Mouse (Mus musculus): Measurements from ENCODE around the gene Fat1.
"Not testable (repeated sequence)": the region's sequence is repeated elsewhere in the genome, so short reads cannot be mapped to it uniquely, and the experiment has no call there.

The Fat1 gene

DNA sequence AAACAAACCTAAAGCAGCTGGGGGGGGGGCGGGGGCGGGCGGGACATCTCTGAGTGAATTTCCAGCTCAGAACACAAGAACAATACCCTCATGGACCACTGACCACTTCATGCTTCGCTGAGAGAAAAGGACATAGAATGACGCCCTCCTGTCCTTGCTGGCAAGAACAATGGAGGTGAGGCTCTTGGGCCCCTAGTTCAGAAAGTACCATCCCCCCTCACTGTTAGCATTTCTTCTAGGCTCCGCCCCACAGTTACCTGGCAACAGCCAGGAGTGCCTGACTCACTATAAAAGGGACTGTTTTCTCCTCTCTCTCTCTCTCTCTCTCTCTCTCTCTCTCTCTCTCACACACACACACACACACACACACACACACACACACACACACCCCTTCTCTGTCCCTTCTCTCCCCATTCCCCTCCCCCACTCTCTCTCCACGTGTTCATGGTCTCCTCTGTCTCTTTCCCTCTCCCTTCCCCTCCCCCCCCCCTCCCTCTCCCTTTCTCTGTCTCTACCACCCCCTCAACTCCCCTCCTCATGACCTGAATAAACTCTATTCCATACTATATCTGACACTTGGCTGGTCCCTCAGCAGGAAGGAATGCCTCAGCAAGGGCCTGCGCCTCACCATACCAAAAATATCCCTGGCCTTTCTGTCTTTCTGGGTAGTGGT lies 129.1 kb downstream of the Fat1 start:
- no peak for DNase-seq (ENCODE audit: low spot score in 2 of 2)

DNA sequence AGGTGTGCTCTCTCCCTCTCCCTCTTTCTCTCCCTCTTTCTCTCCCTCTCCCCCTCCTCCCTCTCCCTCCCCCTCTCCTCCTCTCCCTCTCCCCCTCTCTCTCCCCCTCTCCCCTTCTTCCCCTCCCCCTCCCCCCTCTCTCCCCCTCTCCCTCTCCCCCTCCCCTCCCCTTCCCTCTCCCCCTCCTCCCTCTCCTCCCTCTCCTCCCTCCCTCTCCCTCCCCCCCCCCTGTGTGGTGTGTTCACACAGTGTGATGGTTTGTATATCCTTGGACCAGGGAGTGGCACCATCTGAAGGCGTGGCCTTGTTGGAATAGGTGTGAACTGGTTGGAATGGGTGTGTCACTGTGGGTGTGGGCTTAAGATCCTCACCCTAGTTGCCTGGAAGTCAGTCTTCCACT lies 130.1 kb downstream of the Fat1 start:
- DNase-seq (ENCODE audit: low spot score in 2 of 2): not testable (repeated sequence)

DNA sequence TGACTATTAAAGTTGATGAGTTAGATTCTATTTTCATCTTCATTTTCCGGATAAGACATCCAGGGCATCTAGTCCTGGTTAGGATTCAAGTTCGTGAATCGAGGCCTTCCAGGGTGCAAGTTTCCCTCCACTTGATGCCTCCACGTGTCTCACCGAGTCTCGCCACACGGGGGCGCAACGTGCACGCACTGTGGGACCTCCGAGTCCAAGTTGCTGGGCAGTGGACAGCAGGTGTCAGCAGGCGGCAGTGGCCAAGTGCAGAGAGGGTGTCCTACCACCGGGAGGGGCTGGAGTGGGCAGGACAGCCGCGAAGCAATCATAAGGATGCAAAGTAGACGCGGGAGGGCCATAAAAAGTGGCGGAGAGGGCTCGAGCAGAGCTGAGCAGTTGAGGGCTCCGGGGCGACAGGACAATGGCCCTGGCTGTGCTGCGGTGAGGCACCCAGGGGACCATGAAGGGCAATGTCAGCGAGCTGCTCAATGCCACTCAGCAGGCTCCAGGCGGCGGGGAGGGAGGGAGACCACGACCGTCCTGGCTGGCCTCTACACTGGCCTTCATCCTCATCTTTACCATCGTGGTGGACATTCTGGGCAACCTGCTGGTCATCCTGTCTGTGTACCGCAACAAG lies 133.6 kb downstream of the Fat1 start, which contains the start of gene Mtnr1a:
Gene Mtnr1a, plus strand, starts transcription at position 379 of the 628 bp plus-strand sequence.
- peak; percentile 82 to 86 for DNase-seq (ENCODE audit: low spot score in 2 of 2)

DNA sequence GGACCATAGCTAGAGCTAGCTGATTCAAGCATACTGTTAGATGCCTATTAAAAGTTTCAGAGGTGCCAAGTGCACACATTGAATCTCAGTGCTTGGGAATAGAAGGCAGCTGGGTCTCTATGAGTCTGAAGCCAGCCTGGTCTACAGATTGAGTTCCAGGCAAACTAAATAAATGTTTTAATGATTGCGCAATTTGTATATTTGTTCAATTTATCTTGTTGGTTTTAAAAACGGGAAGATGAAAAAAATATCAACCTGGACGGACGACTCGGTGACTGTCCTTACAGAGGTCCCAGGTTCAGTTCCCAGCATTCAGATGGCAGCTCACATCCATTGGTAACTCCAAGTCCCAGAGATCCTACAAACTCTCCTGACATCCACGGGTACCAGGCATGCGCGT lies 135.7 kb downstream of the Fat1 start:
- no peak for DNase-seq (ENCODE audit: low spot score in 2 of 2)

DNA sequence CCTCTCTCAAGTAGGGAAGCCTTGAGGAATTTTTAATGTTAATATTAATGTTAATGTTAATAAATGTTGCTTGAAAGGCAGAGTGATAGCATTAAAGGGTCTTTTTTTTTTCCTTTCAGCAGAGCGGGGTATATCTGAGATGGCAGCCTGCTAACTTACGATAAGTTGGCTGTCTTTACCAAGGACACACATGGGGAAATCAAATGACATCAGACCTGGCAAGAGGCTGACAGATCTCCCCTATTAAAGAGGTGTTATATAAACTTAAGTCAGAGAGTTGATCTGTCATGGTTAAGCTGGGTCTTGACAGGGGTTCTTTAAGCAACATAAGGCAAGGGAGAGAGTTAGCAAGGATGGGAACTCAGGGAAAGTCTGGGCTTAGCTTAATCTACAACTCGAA lies 145.6 kb downstream of the Fat1 start:
- no peak for DNase-seq (ENCODE audit: low spot score in 2 of 2)

DNA sequence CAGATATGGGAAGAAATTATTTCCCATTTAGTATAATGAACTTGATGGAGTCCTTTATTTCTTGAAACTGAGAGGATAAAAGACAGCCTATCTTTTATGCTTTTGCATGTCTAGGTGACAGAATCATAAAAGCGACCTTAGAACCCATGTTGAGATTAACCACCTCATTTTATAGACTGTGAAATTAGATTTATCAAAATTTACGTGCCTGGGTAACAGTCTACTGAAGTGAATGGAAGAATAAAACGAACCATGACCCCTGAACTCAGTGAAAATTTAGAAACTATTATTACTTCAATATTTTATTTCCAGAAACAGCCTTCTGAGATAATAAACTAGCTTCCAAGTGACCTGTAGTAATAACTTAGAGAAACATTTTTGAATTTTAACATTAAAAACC lies 158.4 kb downstream of the Fat1 start:
- DNase-seq (ENCODE audit: low spot score in 2 of 2): no peak

Data from urinary bladder, postnatal 36 days (tissue).